Mouse (Mus musculus) Muller cell, postnatal 12 days (primary cell): ENCODE data around the gene Nxph4.
A peak's percentile ranks its signal among the peaks of the same experiment; 100 is the strongest.

Experiments
- DNase-seq: peaks from one replicate; pipeline ENCODE4 v3.0.0-alpha.2; 2015; ENCODE audit errors: inconsistent ontology term

Gene Nxph4

GRCm38 (mm10) chr10:127542720-127543119, 8.4 kb upstream of the Nxph4 start:
- DNase-seq = peak; percentile 56

DNA sequence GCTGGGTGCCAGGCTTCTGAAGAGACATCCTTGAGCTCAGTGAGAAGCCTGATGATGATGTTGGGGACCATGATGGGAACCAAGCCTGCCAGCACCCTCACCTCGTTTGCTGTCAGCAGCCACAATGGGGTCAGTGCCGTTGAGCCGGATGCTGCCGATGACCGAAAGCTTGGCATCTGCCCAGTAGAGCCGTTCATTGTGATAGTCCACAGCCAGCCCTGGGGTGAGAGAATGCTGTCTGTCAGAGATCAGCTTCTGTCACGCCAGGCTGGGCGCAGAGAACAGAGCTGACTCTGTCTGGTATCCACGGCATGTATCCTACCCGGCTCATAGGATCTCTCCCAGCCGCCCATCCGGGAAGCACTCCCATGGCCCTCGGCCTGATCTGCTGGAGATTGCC, 7.7 kb upstream of the Nxph4 start:
- peak; percentile 93 for DNase-seq

- DNase-seq = no peak
These were observed 7.2 kb upstream of the Nxph4 start for GRCm38 (mm10) chr10:127541510-127541909.

GRCm38 (mm10) chr10:127537854-127538583, 3.7 kb upstream of the Nxph4 start:
- peak; percentile 60 for DNase-seq

DNA sequence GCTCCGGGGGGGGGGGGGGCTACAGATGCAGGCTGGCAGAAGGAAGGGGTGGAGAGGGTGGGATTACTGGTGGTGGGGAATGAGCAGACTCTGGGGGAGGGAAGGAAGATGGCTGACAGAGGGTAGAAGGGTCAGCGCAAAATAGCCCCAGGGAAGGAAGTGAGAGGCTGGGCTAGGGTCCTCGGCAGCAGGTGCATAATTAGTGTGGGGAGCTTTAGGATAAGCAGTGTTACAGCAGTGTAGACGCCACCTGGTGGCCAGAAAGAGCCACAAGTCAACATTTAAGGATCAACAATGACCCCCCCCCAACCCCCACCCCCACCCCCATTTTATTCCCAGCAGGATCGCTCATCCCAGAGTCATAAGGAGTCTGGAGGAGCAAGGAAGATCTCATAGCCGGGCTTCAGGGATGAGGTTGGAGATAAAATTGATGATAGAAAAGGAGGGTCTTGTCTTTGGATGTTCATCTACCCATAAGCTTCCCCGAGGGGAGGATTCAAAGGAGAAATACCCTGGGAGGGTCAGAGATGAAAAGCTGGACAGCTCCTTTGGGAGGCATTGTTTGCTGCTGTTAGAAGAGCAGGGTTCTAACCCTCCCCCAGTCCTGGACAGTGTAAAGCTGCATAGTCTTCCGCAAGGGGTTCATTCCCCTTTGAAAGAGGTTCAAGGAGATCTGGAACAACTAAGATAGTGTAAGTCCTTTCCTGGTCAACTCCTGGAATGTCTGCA, 2.4 kb upstream of the Nxph4 start:
- no peak for DNase-seq

DNA sequence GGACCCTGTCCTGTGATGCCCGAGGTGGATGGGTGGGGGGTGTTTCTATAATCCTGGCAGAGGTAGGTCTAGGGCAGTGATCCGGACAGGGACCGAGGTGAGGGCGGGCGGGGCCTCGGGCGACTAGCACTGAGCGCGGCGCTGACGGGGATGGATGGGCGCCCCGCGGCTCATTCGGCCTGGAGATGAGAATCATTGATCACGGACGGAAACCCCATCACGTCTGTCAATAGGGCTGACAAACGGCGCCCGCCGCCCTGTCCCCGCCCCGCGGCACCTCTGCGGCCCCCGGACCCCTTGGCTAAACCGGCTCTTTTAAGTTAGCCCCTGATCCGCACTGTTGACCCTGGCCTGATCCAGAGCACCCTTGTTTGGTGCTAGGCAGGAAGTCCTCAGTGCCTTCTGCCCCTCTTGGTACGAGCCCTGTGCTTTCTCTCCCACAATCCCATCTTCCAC, 598 bp upstream of the Nxph4 start:
- no peak for DNase-seq

GRCm38 (mm10) chr10:127531548-127531947, 2.8 kb downstream of the Nxph4 start:
- DNase-seq = no peak

DNA sequence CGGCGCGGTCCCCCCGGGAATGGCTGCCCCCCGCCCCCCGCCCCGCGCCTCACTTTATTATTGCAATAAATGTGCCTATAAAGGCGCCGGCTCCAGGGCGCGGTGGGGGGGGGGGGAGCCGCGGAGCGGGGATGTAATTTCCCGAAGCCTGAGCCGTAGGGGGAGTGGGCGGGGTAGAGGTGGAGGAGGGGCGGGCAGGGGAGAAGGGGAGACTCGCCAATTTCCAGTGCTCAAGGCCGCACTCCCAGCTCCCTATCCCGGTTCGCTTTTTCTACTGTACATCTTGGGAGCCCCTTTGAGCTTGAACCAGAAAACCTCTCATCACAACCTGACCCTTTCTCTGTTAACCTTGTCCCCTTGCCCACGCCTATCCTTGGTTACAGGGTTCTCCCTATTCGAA, 3.4 kb downstream of the Nxph4 start:
- DNase-seq = no peak

DNA sequence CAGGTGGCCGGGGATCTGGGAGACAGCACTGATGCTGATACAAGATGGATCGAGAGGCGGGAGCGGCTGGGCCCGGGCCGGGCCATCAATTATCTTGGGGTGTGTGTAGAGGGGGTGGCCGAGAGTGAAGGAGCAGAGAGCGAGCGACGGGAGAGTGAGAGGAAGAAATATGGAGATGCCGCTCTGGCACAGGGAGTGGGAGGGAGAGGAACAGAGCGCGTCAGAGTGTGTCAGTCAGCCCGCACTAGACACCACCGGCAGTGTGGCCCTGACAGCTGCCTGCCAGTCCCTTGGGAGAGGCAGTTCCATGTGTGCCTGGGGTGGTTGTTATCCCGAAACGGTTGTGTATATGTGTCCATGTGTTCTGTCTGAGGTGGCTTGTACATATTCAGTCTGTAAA, 6.9 kb downstream of the Nxph4 start:
- DNase-seq = no peak

DNA sequence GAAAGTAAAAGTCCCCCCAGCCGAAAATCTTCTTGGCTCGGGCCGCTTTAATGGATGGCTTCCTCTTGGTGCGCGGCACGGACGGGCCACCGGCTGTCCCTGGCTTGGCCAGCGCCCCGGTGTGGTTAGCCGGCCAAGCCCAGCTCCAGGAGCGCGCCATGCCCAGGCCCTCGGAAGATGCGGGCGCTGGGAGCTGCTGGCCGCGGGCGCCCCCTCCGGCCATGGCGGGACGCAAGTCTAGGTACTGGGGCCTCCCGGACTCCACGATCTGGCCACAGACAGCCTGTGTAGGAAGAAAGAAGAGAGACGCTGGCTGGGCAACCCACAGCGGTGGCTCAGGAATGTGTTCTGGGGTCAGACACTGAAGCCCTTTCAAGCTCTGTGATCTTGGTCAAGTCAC, 7.7 kb downstream of the Nxph4 start:
- DNase-seq = peak; percentile 77

DNA sequence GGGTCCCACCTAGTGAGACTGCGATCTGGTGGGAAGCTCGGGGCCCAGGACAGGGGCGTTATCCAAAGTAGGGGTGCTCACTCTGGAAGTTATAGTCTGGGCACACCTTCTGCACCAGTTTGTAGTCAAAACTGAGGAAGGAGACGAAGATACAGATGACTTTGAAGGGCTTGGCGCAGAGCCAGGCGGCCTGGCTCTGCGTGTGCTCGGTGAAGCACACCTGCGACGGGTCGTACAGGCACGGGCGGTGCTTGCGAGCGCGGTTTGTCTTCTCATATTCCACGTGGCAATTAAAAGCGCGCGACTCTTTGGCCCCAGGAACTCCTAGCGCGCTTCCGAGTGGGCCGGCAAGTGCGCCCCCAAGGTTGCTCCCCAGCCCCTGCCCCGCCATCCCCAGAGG, 8.3 kb downstream of the Nxph4 start:
- no peak for DNase-seq

DNA sequence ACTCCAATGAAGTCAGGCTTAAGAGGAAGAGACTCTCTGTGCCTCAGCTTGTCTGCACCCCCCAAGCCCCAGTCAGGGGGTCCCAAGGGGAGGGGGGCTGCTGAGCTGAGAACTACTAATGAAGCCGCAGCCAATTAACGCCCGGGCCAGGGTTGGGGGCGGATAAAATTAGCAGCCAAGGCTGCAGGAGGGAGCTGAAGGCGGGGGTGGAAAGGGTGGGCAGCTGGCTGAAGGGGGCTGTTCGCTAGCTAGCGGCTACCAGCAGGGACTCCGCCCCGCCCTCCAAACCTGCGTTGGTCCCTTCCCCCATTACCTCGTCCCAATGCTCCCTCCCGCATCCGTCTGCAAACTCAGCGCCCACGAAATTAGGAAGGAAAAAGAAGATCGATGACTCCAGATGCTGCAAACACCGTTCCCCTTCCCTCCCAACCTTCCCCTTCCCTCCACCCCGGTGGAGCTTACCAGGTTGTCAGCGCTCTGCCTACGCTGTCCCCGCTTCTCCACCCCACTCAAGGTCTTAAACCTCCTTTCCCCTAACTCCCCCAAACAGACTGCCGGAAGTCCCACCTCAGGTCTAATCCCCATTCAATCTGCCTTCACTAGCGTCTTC, 9.6 kb downstream of the Nxph4 start:
- DNase-seq = no peak

- peak; percentile 91 for DNase-seq
These were observed 12.2 kb downstream of the Nxph4 start, which contains the start of gene Shmt2 for GRCm38 (mm10) chr10:127522088-127522581. Gene Shmt2 (minus strand): TSS chr10:127522444.

- DNase-seq = no peak
These were observed 12.7 kb downstream of the Nxph4 start for GRCm38 (mm10) chr10:127521611-127522080.

GRCm38 (mm10) chr10:127520714-127521357, 13.5 kb downstream of the Nxph4 start:
- DNase-seq = no peak

GRCm38 (mm10) chr10:127519903-127520713, 14.3 kb downstream of the Nxph4 start:
- no peak for DNase-seq

DNA sequence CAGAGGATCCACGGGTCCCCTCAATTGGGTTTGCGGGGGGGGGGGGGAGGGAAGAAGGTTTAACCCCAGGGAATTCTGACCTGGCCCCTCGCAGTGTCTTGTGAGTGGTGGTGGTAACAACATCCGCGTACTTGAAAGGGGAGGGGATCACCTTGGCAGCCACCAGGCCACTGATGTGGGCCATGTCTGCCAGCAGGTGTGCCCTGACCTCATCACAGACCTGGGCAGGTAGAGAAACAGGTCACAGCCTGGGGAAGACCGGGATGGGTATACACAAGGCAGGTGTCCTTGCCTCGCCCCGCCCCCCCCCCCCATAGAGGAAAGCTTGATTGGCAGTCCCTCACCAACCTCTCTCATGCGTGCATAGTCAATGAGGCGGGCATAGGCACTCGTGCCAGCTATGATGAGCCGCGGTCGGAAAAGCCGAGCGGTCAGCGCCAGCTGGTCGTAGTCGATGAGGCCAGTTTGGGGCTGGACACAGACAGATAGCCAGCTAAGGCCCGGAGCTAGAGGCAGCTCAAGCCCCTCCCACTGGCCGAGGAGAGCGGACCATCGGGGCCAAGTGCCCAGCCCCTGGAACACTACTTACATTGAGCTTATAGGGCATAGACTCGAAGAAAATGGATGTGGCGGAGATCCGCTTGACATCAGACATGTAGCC, 15.2 kb downstream of the Nxph4 start:
- DNase-seq = no peak

- DNase-seq = no peak
These were observed 16.4 kb downstream of the Nxph4 start for GRCm38 (mm10) chr10:127517941-127518340.

GRCm38 (mm10) chr10:127516576-127517260, 17.6 kb downstream of the Nxph4 start:
- no peak for DNase-seq

DNA sequence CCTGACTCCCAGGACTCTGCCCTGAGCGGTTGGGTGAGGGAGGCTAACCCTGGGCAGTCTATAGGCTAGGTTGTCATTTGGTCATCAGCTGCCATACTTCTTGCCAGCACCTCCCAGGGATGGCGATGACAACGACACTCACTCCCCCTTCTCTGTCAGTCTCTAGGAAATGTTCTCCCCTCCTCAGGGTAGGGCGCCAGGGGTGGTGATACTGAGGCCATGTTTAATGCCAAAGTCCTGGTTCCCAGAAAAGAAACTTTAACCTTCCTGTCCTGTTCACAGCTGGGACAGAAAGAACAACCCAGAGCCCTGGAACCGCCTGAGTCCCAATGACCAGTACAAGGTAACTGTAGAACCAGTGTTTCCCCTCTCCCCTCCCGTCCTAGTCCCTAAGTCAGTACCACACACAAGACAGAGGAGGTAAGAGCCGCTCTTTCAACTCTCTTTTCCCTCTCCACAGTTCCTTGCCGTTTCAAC, 18.3 kb downstream of the Nxph4 start:
- DNase-seq = no peak
